Mouse (Mus musculus) telencephalon, adult 2 months (tissue): ENCODE data around the gene Vmn2r55.
"Not testable (repeated sequence)": the region's sequence is repeated elsewhere in the genome, so short reads cannot be mapped to it uniquely, and the experiment has no call there.

Experiments used
- DNase-seq: peaks from one replicate; pipeline ENCODE4 v3.0.0-alpha.2; 2011; ENCODE audit warnings: low read depth, low spot score

The Vmn2r55 gene

GRCm38 (mm10) chr7:12684903-12685302 lies at the start of gene Vmn2r55:
Vmn2r55 (minus strand) TSS chr7:12685003.
- DNase-seq, result not testable (repeated sequence)

- not testable (repeated sequence) for DNase-seq
Observed at GRCm38 (mm10) chr7:12640219-12640618, 44.6 kb downstream of the Vmn2r55 start, which contains the start of gene Vmn2r54. Vmn2r54 (minus strand) TSS chr7:12640319.

GRCm38 (mm10) chr7:12608688-12609087 lies 76.1 kb downstream of the Vmn2r55 start, which contains the start of gene Vmn2r53:
Vmn2r53 (minus strand) TSS chr7:12608788.
- DNase-seq, result no peak
